Mouse (Mus musculus) midbrain, embryonic 15.5 days (tissue): ENCODE results near the gene Fbxw10. TPM values are rescaled to one million over a fixed set of nuclear protein-coding genes. Genes with fewer than 3 reads are reported as not detected.
A peak's percentile ranks its signal among the peaks of the same experiment; 100 is the strongest.

ENCODE experiments used
- ATAC-seq: fragments of 200-750 bp; cut with Nextera tagmentation; replicated peaks from 2 replicates; pipeline ENCODE4 v1.8.0; 2017; ENCODE audit warnings: moderate TSS enrichment
- H3K27ac ChIP-seq: fragments of 300-500 bp; sonication (generic); 2 replicates; pipeline ENCODE4 v1.5.1; 2015; ENCODE audit warnings: mild to moderate bottlenecking, inconsistent platforms
- H3K27me3 ChIP-seq: fragments of 300-500 bp; sonication (generic); replicated peaks from 2 replicates; pipeline ENCODE4 v1.6.1; 2015; ENCODE audit warnings: inconsistent platforms
- H3K36me3 ChIP-seq: fragments of 300-500 bp; sonication (generic); replicated peaks from 2 replicates; pipeline ENCODE4 v1.6.1; 2015; ENCODE audit warnings: inconsistent platforms
- H3K4me1 ChIP-seq: fragments of 300-500 bp; sonication (generic); 2 replicates; pipeline ENCODE4 v1.6.1; 2015; ENCODE audit warnings: inconsistent platforms
- H3K4me2 ChIP-seq: fragments of 300-500 bp; sonication (generic); 2 replicates; pipeline ENCODE4 v1.6.1; 2015; ENCODE audit warnings: inconsistent platforms, mild to moderate bottlenecking, moderate library complexity
- H3K4me3 ChIP-seq: fragments of 300-500 bp; sonication (generic); 2 replicates; pipeline ENCODE4 v1.5.1; 2015; ENCODE audit warnings: mild to moderate bottlenecking, inconsistent platforms
- H3K9ac ChIP-seq: fragments of 300-500 bp; sonication (generic); 2 replicates; pipeline ENCODE4 v1.6.1; 2015; ENCODE audit warnings: mild to moderate bottlenecking, inconsistent platforms
- H3K9me3 ChIP-seq: fragments of 300-500 bp; sonication (generic); 2 replicates; pipeline ENCODE4 v1.6.1; 2016; ENCODE audit warnings: inconsistent platforms
- WGBS: fragments of 180-500 bp; shearing (Covaris S2); methylation state at CpG from one replicate; pipeline ENCODE4 v1.1.7; 2015; ENCODE audit warnings: mixed read lengths; 5-methylcytosine and 5-hydroxymethylcytosine counted together
- polyA plus RNA-seq: library from polyadenylated mRNA; unstranded; fragments of >200 nt; fragmentation: Nextera tagmentation; extraction: Ambion mirVana; gene quantifications from 2 replicates; pipeline ENCODE4 v1.2.1, GENCODE M21; 2015

The Fbxw10 gene
- polyA plus RNA-seq, 1 experiment from 2014 or later, result 0.50 TPM

DNA sequence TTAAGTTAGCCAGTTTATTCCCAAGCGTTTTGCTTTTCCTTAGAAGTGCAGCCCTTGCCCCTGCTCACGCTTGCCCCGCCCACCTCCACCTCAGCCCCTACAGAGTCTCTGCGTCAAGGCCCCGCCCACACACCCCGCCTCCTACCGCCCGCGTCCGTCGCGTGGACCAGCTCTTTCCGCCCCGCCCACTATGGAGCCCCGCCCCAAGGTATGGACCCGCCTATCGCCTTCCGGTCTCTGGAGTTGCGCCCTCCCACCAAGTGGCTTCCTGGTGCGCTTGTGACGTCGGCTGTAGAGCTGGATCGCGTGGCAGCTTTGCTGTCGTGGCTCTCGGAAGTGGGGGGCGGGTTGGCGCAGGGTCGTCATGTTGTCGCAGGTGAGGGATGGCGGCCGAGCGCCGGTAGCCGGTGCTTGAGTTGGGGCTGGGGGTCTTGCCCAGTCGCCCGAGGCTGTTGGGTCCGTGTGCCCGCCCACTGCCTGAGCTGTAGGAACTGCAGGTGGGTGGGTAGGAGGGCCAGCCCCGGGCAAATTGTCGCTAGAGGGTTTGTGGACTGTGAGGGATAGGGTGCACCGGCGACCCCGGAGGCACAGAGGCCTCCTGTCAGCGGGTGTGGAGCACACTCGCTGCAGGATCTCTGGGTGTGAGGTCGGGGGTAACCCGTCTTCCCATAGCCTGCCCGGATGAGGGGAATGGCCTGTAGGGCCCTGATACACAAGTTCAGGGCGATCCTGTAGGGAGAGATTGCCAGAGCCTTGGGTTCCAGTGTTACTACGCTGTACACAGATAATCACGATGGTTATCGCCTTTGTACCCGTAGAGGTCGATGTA, 32.6 kb downstream of the Fbxw10 start, which contains the start of gene Tvp23b:
TSS of gene Tvp23b (plus strand) at position 236 of the 829 bp plus-strand sequence.
- H3K9ac ChIP-seq, result peak within 1 kb of the TSS; percentile 68
- no peaks in the 10 kb centered on the region for H3K27me3 ChIP-seq
- WGBS, result 2% methylated on average over 55 of the region's 55 CpGs
- H3K36me3 ChIP-seq, result no peaks in the 10 kb centered on the region
- H3K4me2 ChIP-seq, result peak within 1 kb of the TSS; percentile 60
- peak within 1 kb of the TSS; percentile 57 for H3K4me3 ChIP-seq
- H3K27ac ChIP-seq, result peak within 1 kb of the TSS; percentile 80
- no peaks in the 10 kb centered on the region for H3K9me3 ChIP-seq
- ATAC-seq, result peak; percentile 97
- peaks cover 10% of the 10 kb centered on the region; the same call in 1 of the 2 replicates for H3K4me1 ChIP-seq

DNA sequence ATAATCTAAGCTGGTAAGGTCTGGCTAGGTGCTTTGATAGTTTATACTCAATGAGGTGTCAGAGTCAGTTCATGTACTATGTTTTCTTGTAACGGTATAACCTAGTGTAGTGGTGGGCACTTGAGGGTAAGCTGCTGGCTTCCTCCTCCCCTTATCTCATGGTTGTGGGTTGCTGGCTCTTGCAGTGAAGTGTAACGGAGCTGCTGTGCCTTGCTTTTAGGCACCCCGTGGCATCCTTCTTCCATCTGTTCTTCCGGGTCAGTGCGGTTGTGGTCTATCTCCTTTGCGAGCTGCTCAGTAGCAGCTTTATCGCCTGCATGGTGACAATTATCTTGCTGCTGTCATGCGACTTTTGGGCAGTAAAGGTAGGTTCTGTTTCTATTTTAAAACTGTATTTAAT, 36.5 kb downstream of the Fbxw10 start:
- 92% methylated on average over 8 of the region's 8 CpGs for WGBS
- Histone ChIP-seq H3K4me3 (no peak overlapping the region), H3K9me3 (no peaks in the 10 kb centered on the region), H3K9ac (no peak overlapping the region), H3K27ac (no peak overlapping the region), H3K27me3 (no peaks in the 10 kb centered on the region), H3K4me2 (no peak overlapping the region), H3K36me3 (peaks cover 11% of the 10 kb centered on the region; the same call in 1 of the 2 replicates), H3K4me1 (peaks cover 9% of the 10 kb centered on the region; the same call in 1 of the 2 replicates)
- no peak for ATAC-seq

DNA sequence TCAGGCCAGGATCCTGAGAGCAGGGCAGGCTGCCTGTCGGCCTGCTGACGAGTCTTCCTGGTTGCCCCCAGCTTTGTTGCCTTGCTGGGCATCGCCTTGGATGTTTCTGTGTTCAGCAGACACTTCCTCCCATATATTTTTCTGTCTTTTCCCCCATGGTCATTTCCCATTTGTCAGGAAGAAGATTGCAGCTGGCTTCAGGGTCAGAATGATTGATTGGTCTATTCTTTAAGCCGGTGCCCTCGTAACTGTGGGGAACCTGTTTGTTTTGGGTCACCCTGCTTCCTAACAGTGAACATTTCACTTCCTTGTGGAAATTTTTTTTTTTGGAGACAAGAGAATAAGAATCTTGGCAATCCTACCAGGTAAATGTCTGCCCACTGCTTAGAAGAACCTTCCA, 38.5 kb downstream of the Fbxw10 start:
- Histone ChIP-seq H3K4me3 (no peak overlapping the region), H3K4me1 (peaks cover 2% of the 10 kb centered on the region; the same call in 1 of the 2 replicates), H3K27ac (no peak overlapping the region), H3K27me3 (no peaks in the 10 kb centered on the region), H3K4me2 (no peak overlapping the region), H3K9ac (no peak overlapping the region), H3K9me3 (no peaks in the 10 kb centered on the region), H3K36me3 (peaks cover 14% of the 10 kb centered on the region; the same call in 1 of the 2 replicates)
- WGBS, result 90% methylated on average over 5 of the region's 5 CpGs
- ATAC-seq, result no peak

DNA sequence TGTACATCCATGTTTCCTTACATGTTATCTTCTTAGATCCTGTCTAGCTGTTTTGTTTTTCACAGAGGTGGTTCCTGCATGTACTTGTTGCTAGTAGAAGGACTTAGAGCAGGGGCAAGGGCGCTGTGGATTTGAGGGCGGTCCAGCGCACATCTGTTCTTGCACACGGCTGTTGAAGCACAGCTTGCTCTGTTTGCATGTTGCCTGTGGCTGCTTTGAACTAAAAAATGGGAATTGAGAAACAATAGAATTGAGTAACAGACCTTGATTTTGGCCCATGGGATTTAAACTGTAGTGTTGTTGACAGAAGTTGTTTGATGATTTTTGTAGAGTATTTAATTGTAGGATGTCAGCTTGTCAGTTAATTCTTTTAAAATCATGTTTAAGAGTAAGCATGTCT, 43.9 kb downstream of the Fbxw10 start:
- WGBS, result 83% methylated on average over 4 of the region's 4 CpGs
- H3K4me2 ChIP-seq, result no peak overlapping the region
- no peaks in the 10 kb centered on the region for H3K9me3 ChIP-seq
- no peak overlapping the region for H3K4me3 ChIP-seq
- ATAC-seq, result no peak
- H3K27me3 ChIP-seq, result no peaks in the 10 kb centered on the region
- peaks cover 14% of the 10 kb centered on the region; the same call in 1 of the 2 replicates for H3K36me3 ChIP-seq
- no peak overlapping the region for H3K27ac ChIP-seq
- H3K4me1 ChIP-seq, result no peaks in the 10 kb centered on the region
- no peak overlapping the region for H3K9ac ChIP-seq

DNA sequence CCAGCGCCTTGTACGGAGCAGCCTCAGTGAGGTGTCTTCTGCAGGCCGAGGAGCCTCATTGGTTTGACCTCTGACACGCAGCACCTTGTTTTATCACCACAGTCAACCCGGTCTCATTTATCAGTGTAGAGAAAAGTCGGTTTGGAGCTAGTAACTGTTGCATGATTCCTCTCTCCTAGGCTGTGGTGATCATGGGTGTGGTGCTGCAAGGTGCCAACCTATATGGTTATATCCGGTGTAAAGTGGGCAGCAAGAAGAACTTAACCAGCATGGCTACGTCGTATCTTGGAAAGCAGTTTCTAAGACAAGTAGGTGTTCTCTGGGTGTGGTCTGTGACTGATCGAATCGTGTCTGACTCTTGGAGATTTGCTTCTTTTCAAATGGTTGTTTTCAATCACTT, 44.9 kb downstream of the Fbxw10 start:
- Histone ChIP-seq H3K36me3 (peaks cover 7% of the 10 kb centered on the region; the same call in 1 of the 2 replicates), H3K4me2 (no peak overlapping the region), H3K4me1 (no peaks in the 10 kb centered on the region), H3K9ac (no peak overlapping the region), H3K9me3 (no peaks in the 10 kb centered on the region), H3K4me3 (no peak overlapping the region), H3K27ac (no peak overlapping the region), H3K27me3 (no peaks in the 10 kb centered on the region)
- no peak for ATAC-seq
- WGBS, result 96% methylated on average over 11 of the region's 11 CpGs

DNA sequence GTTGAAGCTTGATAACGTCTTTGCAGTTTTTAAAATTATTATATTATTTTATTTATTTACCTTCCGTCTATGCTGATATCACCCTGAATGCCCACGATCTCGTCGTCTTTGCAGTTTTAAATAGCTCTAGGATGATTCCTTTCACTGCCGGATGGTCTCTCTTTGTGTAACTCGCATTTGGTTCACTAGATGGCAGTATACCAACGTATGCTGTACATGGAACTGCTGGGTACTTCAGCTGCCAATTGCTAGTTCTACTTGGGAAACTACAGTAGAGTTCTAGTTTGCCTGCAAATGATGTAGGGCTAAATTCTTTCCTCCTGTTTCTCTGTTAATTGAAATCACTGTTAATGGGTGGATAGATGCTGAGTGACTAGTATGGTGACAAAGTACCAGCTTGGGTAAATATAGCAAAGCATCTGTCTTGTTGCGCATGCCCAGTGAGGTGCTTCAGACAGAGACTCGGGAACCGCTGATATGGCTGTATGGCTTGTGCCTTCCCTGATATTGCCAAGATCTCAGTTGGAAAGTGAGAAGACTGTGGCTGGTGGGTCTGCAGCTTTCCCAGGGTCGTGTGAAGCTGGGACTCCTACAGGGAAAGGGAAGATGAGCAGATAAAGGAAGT, 54.9 kb downstream of the Fbxw10 start:
- H3K4me2 ChIP-seq, result no peak overlapping the region
- no peak overlapping the region for H3K9ac ChIP-seq
- no peak overlapping the region for H3K27ac ChIP-seq
- H3K9me3 ChIP-seq, result no peaks in the 10 kb centered on the region
- WGBS, result 36% methylated on average over 12 of the region's 12 CpGs
- no peak overlapping the region for H3K4me3 ChIP-seq
- H3K36me3 ChIP-seq, result no peaks in the 10 kb centered on the region
- no peak for ATAC-seq
- H3K4me1 ChIP-seq, result no peaks in the 10 kb centered on the region
- no peaks in the 10 kb centered on the region for H3K27me3 ChIP-seq

DNA sequence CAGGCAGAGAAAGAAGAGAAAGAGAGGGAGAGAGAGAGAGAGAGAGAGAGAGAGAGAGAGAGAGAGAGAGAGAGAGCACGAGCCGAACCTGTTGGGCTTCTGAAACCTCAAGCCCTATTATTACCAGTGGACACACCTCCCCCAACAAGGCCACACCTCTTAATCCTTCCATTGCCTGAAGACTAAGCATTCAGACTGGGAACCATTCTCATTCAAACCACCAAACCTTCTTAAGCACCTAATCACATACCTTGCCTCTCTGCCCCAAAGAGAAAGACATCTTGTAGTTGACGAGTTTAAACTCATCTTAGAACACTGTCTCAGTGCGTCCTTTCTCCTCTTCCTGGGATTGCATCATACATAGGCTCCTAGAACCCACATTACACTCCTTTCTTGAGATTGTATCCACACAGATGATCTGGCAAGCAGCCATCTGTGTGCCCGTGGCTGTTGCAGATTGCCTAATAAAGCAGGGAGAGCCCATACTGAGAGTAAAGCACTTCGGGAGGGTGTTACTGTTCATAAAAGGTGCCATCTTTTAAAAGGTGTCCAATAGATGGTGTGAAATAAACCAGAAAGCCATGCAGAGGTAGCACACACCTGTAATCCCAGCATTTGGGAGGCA, 57.1 kb downstream of the Fbxw10 start:
- WGBS, result 53% methylated on average over 6 of the region's 6 CpGs
- no peak overlapping the region for H3K4me3 ChIP-seq

DNA sequence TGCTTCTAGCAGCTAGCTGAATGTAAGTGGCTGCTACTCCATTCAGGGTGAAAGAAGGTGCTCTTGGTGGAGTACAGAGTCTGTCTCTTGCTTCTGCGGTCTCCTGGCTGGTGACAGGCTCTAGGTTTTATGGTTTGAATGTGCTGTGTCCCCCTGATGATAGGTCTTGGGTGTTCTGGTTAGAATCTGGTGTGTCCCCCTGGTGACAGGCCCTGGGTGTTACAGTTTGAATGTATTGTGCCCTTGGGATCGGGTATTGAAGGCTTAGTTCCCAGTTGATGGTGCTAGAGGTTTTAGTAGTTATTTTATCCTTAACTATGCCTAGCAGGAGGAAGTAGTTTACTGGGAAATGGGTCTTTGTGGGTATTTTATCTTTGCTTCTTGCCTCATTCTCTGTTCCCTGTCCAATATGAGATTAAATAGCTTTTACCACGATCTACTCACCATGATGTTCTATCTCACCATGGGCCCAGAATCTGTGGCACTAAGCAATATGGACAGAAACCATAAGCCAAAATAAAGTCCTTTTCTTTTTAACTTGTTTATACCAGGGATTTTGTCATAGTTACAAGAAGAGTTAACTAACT, 62.9 kb downstream of the Fbxw10 start:
- Histone ChIP-seq H3K4me2 (no peak overlapping the region), H3K27me3 (no peaks in the 10 kb centered on the region), H3K27ac (no peak overlapping the region), H3K9ac (no peak overlapping the region), H3K36me3 (no peaks in the 10 kb centered on the region), H3K9me3 (no peaks in the 10 kb centered on the region), H3K4me3 (no peak overlapping the region), H3K4me1 (no peaks in the 10 kb centered on the region)
- ATAC-seq, result no peak
- 78% methylated on average over 3 of the region's 3 CpGs for WGBS

More for the DNA sequence above, 57.1 kb downstream of the Fbxw10 start:
- Histone ChIP-seq H3K36me3 (no peaks in the 10 kb centered on the region), H3K4me1 (no peaks in the 10 kb centered on the region), H3K9me3 (no peaks in the 10 kb centered on the region), H3K27ac (no peak overlapping the region), H3K4me2 (no peak overlapping the region), H3K9ac (no peak overlapping the region), H3K27me3 (no peaks in the 10 kb centered on the region)
- ATAC-seq, result no peak

DNA sequence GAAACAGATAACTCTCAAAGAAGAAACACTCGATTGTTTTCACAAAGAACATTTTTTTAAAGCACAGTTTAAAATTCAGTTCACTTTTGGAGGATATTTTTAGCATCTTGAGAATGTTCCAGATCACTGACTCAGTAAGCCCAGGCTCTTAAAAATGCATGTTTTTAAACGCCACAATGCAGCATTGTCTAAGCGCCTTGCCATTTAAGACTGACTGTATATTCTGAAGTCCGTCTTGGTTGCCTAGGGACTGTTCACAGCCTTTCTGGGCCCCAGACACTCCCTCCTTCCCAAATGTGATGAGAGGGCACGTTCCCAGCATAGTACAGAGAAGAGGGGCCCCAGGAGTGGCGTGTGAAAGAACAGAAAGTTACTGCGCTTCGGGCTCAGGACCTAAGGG, 64.5 kb downstream of the Fbxw10 start:
- Histone ChIP-seq H3K4me3 (no peak overlapping the region), H3K27ac (no peak overlapping the region), H3K4me1 (no peaks in the 10 kb centered on the region), H3K27me3 (no peaks in the 10 kb centered on the region), H3K9me3 (no peaks in the 10 kb centered on the region), H3K9ac (no peak overlapping the region), H3K36me3 (no peaks in the 10 kb centered on the region), H3K4me2 (no peak overlapping the region)
- 28% methylated on average over 8 of the region's 8 CpGs for WGBS
- no peak for ATAC-seq

DNA sequence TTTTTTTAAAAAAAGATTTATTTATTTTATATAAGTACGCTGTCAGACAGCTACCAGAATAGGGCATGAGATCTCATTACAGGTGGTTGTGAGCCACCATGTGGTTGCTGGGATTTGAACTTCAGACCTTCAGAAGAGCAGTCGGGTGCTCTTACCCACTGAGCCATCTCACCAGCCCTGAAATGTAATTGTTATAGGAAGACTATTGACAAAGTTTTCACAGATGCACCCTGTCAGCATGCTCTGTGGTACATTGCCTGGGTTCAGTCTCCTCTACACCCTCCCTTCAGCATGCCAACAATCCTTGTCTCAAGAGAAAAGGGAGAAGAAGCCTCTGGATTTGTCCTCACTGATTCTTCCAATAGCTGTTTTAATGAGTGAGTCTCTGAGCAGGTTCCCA, 66.3 kb downstream of the Fbxw10 start:
- no peak for ATAC-seq
- Histone ChIP-seq H3K4me3 (no peak overlapping the region), H3K27ac (no peak overlapping the region), H3K27me3 (no peaks in the 10 kb centered on the region), H3K36me3 (no peaks in the 10 kb centered on the region), H3K9me3 (no peaks in the 10 kb centered on the region), H3K4me1 (no peaks in the 10 kb centered on the region), H3K4me2 (no peak overlapping the region), H3K9ac (no peak overlapping the region)
- 93% methylated on average over 2 of the region's 2 CpGs for WGBS

DNA sequence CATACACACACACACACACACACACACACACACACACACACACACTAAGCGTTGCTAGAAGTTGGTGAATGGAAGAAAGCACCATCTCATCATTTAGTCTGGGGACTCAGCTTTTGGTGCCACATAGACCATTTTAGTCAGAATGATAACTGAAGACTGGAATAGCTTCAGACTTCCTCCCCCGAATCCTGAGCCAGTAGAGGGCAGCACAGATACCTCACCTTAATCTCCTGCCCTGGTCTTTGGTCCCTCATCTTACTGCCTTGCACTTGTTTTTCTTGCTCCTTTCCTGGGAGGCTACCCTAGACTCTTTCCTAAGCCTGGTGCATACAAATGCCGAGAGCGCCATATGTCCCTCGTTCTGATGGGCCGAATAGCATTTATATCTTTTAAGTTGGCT, 67.7 kb downstream of the Fbxw10 start:
- 57% methylated on average over 6 of the region's 6 CpGs for WGBS
- Histone ChIP-seq H3K27ac (no peak overlapping the region), H3K9ac (no peak overlapping the region), H3K4me1 (no peaks in the 10 kb centered on the region), H3K4me2 (no peak overlapping the region), H3K36me3 (no peaks in the 10 kb centered on the region), H3K27me3 (no peaks in the 10 kb centered on the region), H3K4me3 (no peak overlapping the region), H3K9me3 (no peaks in the 10 kb centered on the region)
- ATAC-seq, result no peak

DNA sequence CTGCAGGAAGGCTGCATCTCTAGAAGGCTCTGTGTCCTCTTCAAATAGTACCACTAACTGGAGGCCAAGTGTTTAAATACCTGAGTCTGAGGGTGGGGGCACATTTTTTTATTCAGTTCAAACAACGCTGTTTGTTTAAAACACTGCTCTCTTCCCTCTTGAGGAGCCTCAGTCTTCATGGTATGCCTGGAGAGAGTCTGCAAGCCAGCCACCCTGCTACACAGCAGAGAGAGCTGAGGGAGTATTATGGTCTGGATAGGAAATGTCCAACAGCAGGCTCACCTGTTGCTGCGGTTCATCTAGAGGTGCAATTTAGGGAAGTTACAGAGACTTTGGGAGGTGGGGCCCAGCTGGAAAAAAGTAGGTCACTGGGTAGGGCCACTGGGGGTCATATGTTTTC, 68.6 kb downstream of the Fbxw10 start:
- Histone ChIP-seq H3K4me1 (no peaks in the 10 kb centered on the region), H3K4me3 (no peak overlapping the region), H3K27me3 (no peaks in the 10 kb centered on the region), H3K9me3 (no peaks in the 10 kb centered on the region), H3K27ac (no peak overlapping the region), H3K9ac (no peak overlapping the region), H3K4me2 (no peak overlapping the region), H3K36me3 (no peaks in the 10 kb centered on the region)
- WGBS, result 92% methylated on average over 2 of the region's 2 CpGs
- no peak for ATAC-seq
